Mouse (Mus musculus) neural tube, embryonic 13.5 days (tissue): ENCODE measurements at regions not wholly inside any gene's neighbourhood (a gene's known extent, or its start where the extent isn't known, plus 50 kb on each side); places are given as distances from the start of the nearest gene placed in this dataset.

ENCODE experiments used
- ATAC-seq: fragments of 200-750 bp; cut with Nextera tagmentation; 2 replicates; pipeline ENCODE4 v1.8.0; 2017; ENCODE audit warnings: low read depth, mild to moderate bottlenecking, moderate TSS enrichment, moderate library complexity
- H3K27ac ChIP-seq: fragments of 300-500 bp; sonication (generic); replicated peaks from 2 replicates; pipeline ENCODE4 v1.5.1; 2015; ENCODE audit warnings: moderate library complexity, mild to moderate bottlenecking, inconsistent platforms
- H3K27me3 ChIP-seq: fragments of 300-500 bp; sonication (generic); 2 replicates; pipeline ENCODE4 v1.6.1; 2015; ENCODE audit warnings: mild to moderate bottlenecking, inconsistent platforms
- H3K36me3 ChIP-seq: fragments of 300-500 bp; sonication (generic); 2 replicates; pipeline ENCODE4 v1.6.1; 2015; ENCODE audit warnings: mild to moderate bottlenecking, inconsistent platforms
- H3K4me1 ChIP-seq: fragments of 300-500 bp; sonication (generic); replicated peaks from 2 replicates; pipeline ENCODE4 v1.6.1; 2015; ENCODE audit warnings: inconsistent platforms
- H3K4me2 ChIP-seq: fragments of 300-500 bp; sonication (generic); 2 replicates; pipeline ENCODE4 v1.6.1; 2015; ENCODE audit warnings: inconsistent platforms, mild to moderate bottlenecking, moderate library complexity
- H3K4me3 ChIP-seq: fragments of 300-500 bp; sonication (generic); 2 replicates; pipeline ENCODE4 v1.5.1; 2015; ENCODE audit warnings: mild to moderate bottlenecking, inconsistent platforms
- H3K9ac ChIP-seq: fragments of 300-500 bp; sonication (generic); 2 replicates; pipeline ENCODE4 v1.6.1; 2015; ENCODE audit warnings: moderate library complexity, mild to moderate bottlenecking, inconsistent platforms
- H3K9me3 ChIP-seq: fragments of 300-500 bp; sonication (generic); 2 replicates; pipeline ENCODE4 v1.6.1; 2016; ENCODE audit warnings: inconsistent platforms
- WGBS: fragments of 180-500 bp; shearing (Covaris S2); methylation state at CpG from one replicate; pipeline ENCODE4 v1.1.7; 2015; 5-methylcytosine and 5-hydroxymethylcytosine counted together

- no peak overlapping the region for H3K27ac ChIP-seq
- H3K9me3 ChIP-seq = no peaks in the 10 kb centered on the region
- H3K4me1 ChIP-seq = no peaks in the 10 kb centered on the region
- no peak overlapping the region for H3K4me2 ChIP-seq
- no peak overlapping the region for H3K4me3 ChIP-seq
- H3K27me3 ChIP-seq = no peaks in the 10 kb centered on the region
- peak; percentile 86 for ATAC-seq
- H3K9ac ChIP-seq = no peak overlapping the region
- H3K36me3 ChIP-seq = no peaks in the 10 kb centered on the region
- WGBS = 52% methylated on average over 6 of the region's 6 CpGs
Measured at GRCm38 (mm10) chrX:14273628-14274337, 62.8 kb downstream of the H2al1n start.

- ATAC-seq = no peak
- Histone ChIP-seq H3K27me3 (no peaks in the 10 kb centered on the region), H3K9me3 (no peaks in the 10 kb centered on the region), H3K4me2 (no peak overlapping the region), H3K4me1 (no peaks in the 10 kb centered on the region), H3K9ac (no peak overlapping the region), H3K27ac (no peak overlapping the region), H3K4me3 (no peak overlapping the region), H3K36me3 (no peaks in the 10 kb centered on the region)
- WGBS = 77% methylated on average over 2 of the region's 2 CpGs
Measured at GRCm38 (mm10) chrX:14279312-14279711, 68.4 kb downstream of the H2al1n start.

GRCm38 (mm10) chrX:14279736-14280135 is 68.8 kb downstream of the H2al1n start:
- no peak overlapping the region for H3K27ac ChIP-seq
- no peaks in the 10 kb centered on the region for H3K9me3 ChIP-seq
- no peak overlapping the region for H3K4me3 ChIP-seq
- H3K27me3 ChIP-seq = no peaks in the 10 kb centered on the region
- no peak overlapping the region for H3K4me2 ChIP-seq
- ATAC-seq = no peak
- H3K9ac ChIP-seq = no peak overlapping the region
- H3K36me3 ChIP-seq = no peaks in the 10 kb centered on the region
- no peaks in the 10 kb centered on the region for H3K4me1 ChIP-seq

- no peaks in the 10 kb centered on the region for H3K27me3 ChIP-seq
- no peak overlapping the region for H3K4me2 ChIP-seq
- 88% methylated on average over 6 of the region's 6 CpGs for WGBS
- H3K9ac ChIP-seq = no peak overlapping the region
- no peaks in the 10 kb centered on the region for H3K9me3 ChIP-seq
- no peaks in the 10 kb centered on the region for H3K36me3 ChIP-seq
- no peaks in the 10 kb centered on the region for H3K4me1 ChIP-seq
- H3K4me3 ChIP-seq = no peak overlapping the region
- ATAC-seq = no peak
- no peak overlapping the region for H3K27ac ChIP-seq
Measured at GRCm38 (mm10) chrX:14294890-14295289, 83.9 kb downstream of the H2al1n start.

- ATAC-seq = no peak
- no peaks in the 10 kb centered on the region for H3K36me3 ChIP-seq
- no peaks in the 10 kb centered on the region for H3K4me1 ChIP-seq
- no peak overlapping the region for H3K27ac ChIP-seq
- WGBS = 17% methylated on average over 1 of the region's 1 CpGs
- no peaks in the 10 kb centered on the region for H3K9me3 ChIP-seq
- no peaks in the 10 kb centered on the region for H3K27me3 ChIP-seq
- no peak overlapping the region for H3K4me2 ChIP-seq
- H3K9ac ChIP-seq = no peak overlapping the region
- no peak overlapping the region for H3K4me3 ChIP-seq
Measured at GRCm38 (mm10) chrX:14302125-14302524, 91.2 kb downstream of the H2al1n start.

GRCm38 (mm10) chrX:14312746-14313145 is 101.8 kb downstream of the H2al1n start:
- Histone ChIP-seq H3K27me3 (no peaks in the 10 kb centered on the region), H3K9me3 (no peaks in the 10 kb centered on the region), H3K27ac (no peak overlapping the region), H3K4me2 (no peak overlapping the region), H3K4me1 (no peaks in the 10 kb centered on the region), H3K36me3 (no peaks in the 10 kb centered on the region), H3K9ac (no peak overlapping the region), H3K4me3 (no peak overlapping the region)
- WGBS = 69% methylated on average over 1 of the region's 1 CpGs
- ATAC-seq = no peak

- no peak overlapping the region for H3K27ac ChIP-seq
- H3K36me3 ChIP-seq = no peaks in the 10 kb centered on the region
- no peaks in the 10 kb centered on the region for H3K27me3 ChIP-seq
- no peak overlapping the region for H3K4me3 ChIP-seq
- ATAC-seq = no peak
- H3K9ac ChIP-seq = no peak overlapping the region
- no peak overlapping the region for H3K4me2 ChIP-seq
- 90% methylated on average over 2 of the region's 2 CpGs for WGBS
- no peaks in the 10 kb centered on the region for H3K4me1 ChIP-seq
- no peaks in the 10 kb centered on the region for H3K9me3 ChIP-seq
Measured at GRCm38 (mm10) chrX:14352416-14352815, 141.5 kb downstream of the H2al1n start.

GRCm38 (mm10) chrX:14353366-14353765 is 142.4 kb downstream of the H2al1n start:
- H3K4me2 ChIP-seq = no peak overlapping the region
- no peaks in the 10 kb centered on the region for H3K27me3 ChIP-seq
- no peaks in the 10 kb centered on the region for H3K4me1 ChIP-seq
- no peak for ATAC-seq
- H3K9me3 ChIP-seq = no peaks in the 10 kb centered on the region
- no peaks in the 10 kb centered on the region for H3K36me3 ChIP-seq
- no peak overlapping the region for H3K9ac ChIP-seq
- no peak overlapping the region for H3K27ac ChIP-seq
- no peak overlapping the region for H3K4me3 ChIP-seq
- 78% methylated on average over 3 of the region's 3 CpGs for WGBS

- Histone ChIP-seq H3K36me3 (no peaks in the 10 kb centered on the region), H3K27ac (no peak overlapping the region), H3K9ac (no peak overlapping the region), H3K9me3 (no peaks in the 10 kb centered on the region), H3K4me3 (no peak overlapping the region), H3K27me3 (no peaks in the 10 kb centered on the region), H3K4me2 (no peak overlapping the region), H3K4me1 (no peaks in the 10 kb centered on the region)
- WGBS = 78% methylated on average over 4 of the region's 4 CpGs
- ATAC-seq = no peak
Measured at GRCm38 (mm10) chrX:14356466-14357030, 145.6 kb downstream of the H2al1n start.
